Mouse (Mus musculus): ENCODE measurements around the gene Cacna1h.

Cacna1h gene

DNA sequence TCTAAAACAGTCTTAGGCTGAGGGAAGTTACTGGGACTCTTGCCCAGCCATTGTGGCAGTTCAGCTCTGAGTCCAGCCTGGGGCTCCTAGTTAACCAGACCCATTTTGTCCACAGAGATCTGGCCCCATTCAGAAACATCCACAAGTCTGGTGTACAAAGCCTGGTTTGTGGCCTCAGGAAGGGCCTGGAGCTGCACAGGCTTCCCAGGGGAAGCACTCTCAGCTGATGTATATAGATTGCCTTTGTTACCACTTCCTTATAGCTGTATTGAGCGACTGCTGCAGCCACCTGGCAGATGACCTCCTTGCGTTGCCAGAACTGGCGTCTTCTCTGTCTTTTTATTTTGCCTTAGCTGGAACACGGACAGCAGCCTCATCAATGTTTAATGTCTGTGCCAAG, 11.5 kb upstream of the Cacna1h start:
- no peak for DNase-seq

DNA sequence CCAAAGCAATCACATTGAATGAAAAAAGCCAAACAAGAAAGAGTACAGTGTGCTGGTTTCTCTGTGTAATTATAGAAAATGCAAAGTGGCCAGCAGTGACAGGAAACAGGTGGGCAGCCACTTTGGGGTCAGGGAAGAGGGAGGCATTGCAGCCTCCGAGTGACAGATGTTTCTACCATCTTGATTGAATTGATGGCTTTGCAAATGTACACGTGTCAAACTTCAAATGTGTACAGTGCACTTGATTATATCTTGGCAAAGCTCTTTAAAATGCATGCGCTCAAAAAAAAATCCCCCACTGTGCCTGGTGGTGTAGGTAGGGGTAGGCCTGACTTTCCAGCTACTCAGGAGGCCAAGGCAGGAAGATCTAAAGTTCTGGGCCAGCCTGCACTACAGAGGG, 9.3 kb upstream of the Cacna1h start:
- no peak for DNase-seq

DNA sequence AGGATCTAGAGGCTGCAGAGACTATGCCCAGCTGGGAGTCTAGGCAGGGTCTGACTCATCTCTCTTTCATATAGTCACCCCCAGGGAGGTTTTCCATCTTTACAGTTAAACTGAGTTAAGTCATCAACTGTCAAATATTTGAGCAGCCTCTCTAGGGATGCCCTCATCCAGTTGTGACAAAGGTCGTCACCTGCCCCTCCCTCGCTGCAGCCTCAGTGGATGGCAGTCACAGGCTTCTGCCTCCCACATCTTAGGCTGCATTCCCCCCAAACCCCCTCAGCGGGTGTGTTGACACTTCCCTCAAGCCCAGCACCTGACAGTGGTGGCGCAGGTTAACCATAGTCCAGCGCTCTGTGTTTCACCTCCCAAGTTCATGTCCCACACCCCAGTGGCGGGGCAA, 7.8 kb upstream of the Cacna1h start:
- DNase-seq: no peak

DNA sequence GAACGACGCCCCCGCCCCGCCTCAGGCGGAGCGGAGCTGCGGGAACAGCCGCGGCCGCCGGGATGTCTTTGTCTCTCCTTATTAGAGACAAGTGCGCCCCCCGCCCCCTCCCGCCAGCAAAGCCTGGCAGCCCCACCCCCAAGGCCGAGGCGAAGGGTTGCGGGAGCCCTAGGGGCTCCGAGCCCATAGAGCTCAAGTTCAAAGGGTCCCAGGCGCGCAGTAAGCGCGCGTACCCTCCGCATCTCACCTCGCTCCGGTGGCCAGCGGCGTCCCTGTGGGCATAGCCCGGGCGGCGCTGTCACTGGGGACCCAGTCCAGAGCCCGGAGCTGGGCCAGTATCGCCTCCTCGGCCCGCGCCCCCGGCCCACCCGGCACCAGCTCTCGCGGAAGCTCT, 363 bp downstream of the Cacna1h start:
- DNase-seq: peak; percentile 70

DNA sequence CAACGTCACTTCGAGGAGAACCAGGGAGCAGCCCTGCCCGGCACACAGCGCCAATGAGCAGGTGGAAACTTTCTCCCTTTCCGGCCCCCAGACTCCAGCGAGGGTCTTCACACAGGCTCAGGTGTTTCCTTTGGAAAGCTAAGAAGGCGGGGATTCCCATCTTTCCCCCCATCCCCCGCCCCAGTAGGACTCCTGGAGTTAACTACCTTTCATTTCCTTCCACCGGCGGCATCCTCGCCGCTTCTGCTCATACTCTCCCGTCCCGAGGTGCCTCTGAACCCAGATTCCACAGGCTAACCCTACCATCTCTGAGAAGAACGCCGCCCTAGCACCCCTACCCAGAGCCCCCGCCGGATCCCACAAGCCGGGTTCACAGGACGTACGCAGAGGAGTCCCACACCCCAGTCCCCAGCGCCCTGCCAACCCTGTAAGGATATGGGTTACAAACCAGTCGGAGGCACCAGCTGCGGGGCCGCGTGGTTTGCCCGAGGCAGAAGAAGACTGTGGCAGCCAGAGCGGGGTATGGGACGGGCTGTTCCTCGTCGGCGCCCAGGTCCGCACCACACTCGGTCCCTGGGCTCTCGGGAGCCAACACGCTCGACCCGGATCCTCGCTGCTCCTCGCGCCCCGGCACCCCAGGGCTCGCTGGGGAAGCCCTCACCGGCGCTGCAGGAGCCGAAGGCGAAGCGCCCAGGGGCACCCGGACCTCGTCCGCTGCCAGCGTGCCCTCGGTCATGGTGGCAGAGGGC, 976 bp downstream of the Cacna1h start:
- peak; percentile 58 for DNase-seq

DNA sequence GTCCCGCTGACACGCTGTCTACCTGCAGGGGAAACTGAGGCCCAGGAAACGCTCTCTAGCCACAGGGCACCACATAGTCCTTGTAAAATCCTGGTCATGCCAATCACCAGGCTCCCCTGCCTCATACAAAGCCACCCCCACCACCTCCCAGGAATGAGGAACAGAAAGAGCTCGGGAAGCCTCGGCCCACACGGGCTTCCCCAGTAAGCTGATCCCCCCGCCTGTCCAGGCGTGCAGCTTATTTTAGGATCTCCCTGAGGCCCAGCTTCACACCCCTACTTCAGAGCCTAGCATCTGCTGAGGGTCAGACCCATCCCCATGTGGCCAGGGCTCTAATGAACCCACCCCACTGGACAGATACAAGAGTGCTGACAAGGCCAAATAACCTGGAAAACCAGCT, 3.0 kb downstream of the Cacna1h start:
- DNase-seq: no peak

DNA sequence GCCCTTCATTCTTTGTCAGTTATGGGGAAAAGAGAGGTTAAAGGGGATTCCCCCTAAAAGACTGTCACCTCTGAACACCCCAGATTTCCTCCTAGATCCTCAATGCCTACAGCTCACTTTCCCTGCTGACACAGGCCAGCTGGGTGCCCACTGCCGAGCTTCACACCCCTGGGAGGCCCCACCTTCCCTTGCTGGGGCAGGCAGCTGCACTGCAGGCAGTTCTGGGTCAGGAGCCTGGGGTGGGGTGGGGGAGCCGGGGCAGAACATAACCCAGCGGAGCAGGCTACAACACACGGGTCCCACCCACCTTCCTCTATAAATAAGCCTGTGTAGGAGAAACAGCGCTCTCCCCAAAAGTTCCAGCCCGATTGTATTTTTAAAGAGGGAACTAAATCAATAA, 3.7 kb downstream of the Cacna1h start:
- no peak for DNase-seq

DNA sequence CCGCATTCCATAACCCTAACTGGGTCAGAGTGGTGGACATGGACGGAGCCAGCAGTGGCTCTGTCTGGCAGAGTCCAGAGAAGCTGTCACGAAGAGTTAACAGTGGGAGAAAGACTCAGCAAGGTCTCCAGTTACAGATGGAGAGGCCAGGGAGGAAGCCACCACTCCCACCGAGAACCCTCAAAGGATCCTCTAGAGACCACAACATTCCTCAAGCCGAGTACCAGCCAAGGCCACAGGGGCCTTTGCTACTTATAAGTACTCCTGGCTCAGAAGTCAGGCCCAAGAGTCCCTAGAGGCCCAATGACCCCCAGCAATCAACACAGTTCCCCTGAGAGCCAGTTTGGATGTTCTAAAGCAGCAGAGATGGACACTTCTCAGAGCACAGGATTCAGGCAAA, 4.3 kb downstream of the Cacna1h start:
- DNase-seq: no peak

DNA sequence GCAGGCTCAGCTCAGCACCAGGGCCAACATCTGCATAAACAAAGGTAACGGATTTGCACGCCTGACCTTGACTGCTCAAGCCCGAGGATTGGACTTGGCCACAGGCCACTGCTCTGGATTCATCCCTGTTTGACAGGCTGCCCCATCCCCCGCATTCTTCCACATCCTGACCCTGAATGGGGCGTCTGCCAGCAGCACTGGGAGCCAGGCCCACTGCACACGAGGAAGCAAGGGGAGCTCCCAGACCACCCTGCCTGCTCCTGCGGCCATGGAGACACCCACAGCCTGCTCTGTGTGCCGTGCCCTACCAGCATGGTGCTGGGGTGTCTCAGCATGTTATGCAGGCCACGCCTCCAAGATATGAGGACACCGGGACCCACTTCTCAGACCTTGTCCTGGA, 6.1 kb downstream of the Cacna1h start:
- peak; percentile 61 for DNase-seq

DNA sequence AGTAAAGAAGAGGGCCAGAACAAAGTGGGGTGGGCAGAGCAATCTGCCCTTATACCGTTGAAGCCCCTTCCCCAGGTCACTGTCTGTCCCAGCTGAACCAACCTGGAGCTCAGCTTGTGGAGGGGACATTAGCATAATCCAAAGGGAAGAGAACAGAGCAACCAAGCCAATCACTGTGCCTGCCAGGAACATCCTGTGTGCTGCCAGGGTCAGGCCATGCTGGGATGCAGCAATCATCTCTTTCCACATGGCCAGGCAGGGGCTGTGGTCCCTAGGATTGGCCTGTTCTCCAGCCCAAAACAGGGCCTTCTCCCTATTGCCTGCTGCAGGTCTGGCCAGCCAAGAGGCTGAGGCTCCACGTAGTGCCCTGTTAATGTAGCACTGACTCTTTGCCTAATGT, 7.6 kb downstream of the Cacna1h start:
- DNase-seq: no peak

DNA sequence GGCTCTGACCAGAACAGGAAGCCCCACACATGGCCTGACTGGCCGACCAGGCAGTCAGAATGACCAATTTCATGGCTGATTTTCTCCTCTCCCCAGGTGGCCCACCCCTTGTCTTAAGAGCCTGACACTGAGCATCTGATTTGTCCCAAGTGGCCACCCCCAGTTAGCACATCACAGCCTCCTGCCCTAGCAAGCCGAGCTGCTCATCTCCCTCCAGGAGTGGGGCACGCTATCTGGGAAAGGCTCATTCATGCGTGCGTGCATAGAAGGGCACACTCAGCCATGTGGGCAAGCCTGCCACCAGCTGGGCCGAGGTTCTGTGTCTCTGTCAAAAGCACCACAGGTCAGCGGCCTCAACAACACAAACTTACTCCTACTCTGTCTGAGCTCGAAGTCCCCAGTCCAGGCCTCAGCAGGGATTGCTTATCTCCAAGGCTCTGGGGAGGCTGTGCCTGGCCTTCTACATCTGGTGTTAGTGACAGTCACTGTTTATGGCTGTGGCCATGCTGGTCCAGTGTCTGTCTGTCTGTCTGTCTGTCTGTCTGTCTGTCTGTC, 9.0 kb downstream of the Cacna1h start:
- no peak for DNase-seq

DNA sequence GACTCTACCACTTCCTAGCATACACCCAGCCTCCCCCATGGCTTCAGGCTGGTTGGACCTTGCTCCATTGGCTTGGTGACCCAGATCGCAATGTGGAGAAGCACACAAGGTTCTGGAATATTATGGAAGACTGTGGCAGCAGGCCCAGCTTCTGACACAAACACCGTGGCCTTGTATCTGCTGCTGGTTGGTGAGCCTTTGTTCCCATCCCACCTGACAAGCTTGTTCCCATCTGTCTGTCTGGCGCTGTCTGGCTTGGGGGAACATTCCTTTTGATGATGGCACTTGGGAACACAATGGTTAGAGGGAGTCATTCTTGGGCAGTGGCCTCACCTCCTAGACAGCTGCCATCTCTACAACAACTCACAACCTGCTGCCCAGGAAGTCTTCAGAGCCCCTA, 12.6 kb downstream of the Cacna1h start:
- no peak for DNase-seq

DNA sequence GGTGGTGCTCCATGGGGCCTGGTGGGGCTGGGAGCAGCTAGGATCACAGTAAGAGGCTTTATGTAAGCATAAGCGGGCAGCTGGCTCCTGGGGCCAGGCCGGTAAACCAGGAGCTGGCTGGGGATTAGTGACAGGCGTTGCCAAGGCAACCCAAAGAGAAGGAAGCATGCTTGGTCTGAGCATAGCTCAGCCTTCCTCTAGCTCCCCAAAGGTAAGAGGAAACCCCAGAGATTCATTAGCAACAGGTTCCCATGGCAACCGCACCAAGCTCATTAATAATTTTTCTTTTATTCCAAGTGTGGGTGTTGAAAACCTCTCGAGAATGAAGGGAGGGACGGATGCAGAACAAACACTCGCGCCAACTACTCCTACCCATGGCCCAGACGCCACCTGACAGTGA, 14.7 kb downstream of the Cacna1h start:
- no peak for DNase-seq

DNA sequence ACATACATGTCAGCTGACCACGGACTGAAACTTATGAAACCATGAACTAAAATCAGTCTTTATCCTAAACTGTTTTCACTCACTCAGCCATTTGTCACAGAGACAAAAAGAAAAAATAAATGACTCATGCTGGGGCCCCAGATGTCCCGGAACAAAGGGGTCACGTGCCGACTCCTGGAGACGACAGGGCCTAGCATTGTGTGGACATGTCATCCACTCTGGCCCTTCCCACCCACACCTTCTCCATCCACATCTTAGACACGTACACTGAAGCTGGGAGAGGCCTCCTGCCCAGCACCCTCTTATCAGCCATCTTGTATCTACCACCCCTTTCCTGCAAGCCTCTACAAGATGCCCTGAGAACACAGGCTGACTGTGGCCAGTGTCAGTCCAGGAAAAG, 15.6 kb downstream of the Cacna1h start:
- DNase-seq: no peak

DNA sequence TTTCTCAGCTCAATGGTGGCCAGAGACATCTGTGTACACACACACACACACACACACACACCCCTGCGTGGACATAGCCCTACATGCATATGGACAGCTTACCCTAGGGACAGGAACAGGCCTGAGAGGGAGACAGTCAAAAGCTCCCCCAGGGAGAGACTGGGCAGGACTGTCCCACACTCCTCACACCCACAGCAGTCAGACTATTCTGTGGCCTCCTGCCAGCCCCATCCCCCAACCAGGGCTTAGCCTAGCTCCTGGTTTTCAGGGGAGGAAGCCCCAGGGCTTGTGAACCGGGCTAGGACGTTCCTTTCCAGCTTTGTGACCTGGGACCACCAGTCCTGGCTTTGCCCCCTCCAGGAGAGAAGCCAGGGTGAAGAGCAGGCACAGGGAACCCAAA, 17.4 kb downstream of the Cacna1h start:
- DNase-seq: peak; percentile 39

DNA sequence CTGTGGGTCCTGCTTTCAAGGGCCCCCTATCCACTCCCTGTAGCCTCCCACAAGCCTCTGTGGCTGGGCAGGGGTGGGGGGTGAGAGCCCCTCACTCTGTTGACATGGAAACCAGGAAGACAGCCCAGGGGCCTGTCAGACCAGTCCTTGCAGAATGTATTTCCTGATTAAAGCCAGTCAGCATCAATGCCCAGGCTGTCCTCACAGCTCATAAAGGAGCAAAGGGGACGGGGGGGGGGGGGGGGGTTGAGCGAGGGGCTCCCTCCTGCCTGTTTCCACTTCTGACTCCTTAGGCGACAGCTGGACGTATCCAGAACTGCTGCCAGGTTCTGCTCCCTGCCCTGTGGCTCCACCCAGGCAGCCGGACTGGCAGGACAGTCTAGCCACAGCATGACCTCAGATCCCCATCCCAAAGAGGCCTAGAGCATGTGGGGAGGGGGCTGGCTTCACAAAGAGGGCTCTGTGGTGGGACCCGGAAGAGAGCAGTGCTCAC, 18.1 kb downstream of the Cacna1h start:
- no peak for DNase-seq

DNA sequence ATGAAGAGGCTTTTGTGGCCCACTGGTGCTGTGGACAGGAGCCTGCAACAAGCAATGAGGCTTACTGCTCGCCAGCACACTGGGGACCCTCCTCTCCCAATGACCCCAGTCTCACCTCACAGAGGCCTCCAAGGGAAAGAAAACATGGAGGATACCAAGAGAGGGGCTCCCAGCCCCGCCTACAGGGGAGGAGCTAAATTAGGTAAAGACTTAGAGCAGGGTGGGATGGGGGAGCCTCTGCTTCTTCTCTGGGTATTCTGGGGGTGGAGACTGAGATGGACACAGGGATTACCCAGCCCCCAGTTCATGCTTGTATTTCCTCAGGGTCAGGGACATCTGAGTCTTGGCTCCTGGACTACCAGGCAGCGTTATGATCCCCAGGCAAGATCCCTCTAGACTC, 18.7 kb downstream of the Cacna1h start:
- DNase-seq: no peak

DNA sequence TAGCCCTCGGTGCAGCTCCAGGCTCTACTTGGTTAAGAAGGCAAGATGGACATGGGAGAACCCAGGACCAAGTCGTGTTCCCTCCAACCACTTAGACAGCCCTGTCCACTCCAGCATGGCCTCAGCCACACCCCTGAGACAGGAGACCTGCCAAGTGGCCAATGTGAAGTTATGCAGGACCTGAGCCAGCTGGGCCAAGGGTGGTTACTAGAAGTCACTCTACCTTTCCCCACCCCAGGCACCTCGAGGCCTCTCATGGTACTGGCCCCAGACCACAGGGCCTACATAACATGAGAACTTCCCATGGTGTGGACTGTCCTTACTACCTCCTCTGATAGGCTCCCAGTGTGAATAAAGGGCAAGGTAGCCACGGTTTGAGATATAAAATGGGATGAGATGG, 19.4 kb downstream of the Cacna1h start:
- no peak for DNase-seq

DNA sequence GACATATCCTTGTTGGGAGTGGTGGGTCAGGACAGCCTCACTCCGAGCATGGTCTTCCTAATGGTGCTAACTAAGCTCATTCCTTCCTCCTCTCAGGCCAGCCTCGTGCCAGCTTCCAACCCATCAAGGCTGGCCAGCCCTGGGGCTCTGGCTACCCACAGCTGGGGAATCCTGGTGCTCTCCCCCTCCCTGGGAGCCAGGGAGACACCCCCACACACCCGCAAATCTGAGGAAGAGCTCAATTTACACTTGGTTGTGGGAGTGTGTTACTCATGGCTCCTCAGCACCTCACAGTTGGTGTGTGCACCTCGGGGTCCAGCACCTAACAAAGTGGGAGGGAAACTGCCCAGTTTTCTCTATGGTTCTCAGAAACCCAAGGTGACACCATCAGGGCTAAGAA, 22.3 kb downstream of the Cacna1h start:
- no peak for DNase-seq

DNA sequence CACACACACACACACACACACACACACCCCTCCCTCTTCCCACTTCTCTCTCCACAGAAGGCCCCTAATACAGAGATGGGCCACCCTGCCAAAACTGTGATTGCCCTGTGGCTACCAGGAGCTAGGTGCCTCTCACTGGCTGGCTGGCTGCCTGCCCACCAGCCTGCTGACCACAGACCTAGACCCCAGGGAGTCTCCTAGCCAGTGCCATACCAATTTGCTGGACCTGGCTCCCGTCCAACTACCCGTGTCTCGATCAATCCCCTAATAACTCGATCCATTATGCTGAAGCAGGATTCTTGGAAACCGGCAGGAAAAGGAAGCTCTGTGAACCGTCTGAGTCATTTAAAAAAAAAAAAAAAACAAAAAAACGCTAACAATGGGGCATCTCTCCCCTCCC, 22.8 kb downstream of the Cacna1h start:
- DNase-seq: no peak

DNA sequence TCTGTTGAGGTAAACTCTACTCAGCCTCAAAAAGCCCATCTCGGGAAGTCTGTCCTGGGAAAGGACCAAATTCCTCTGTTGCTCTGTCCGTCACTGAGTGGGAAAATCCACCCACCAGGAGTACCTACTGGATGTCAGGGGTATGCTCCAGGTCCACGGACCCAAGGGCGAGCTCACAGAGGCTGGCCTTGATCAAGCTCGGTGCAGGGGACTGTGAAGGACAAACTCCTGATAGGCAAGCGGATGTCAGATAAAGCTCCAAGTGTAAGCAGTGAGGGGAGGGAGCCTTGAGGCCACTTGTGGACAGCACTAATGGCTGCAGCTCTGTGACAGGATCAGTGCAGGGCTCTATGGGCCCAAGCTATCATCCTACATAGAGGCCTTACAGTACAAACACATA, 23.4 kb downstream of the Cacna1h start:
- no peak for DNase-seq

DNA sequence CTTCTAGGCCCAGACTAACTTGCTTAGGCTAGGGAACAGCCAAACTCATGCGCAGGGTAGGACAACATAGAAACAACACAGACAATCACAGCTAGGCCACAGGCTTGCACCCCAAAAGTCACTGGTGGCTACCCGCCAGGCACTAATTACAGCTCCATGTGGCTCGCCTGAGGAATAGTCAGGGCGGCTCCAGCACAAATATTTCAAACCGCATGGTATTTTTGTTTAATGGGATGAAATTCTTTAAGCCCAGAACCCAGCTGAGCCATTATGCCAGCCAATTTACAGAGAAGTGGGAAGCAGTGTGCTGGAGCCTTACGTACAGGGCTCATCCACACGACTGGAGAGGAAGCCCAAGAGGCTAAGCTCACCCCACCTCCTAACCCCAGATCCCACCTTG, 24.0 kb downstream of the Cacna1h start:
- DNase-seq: no peak

DNA sequence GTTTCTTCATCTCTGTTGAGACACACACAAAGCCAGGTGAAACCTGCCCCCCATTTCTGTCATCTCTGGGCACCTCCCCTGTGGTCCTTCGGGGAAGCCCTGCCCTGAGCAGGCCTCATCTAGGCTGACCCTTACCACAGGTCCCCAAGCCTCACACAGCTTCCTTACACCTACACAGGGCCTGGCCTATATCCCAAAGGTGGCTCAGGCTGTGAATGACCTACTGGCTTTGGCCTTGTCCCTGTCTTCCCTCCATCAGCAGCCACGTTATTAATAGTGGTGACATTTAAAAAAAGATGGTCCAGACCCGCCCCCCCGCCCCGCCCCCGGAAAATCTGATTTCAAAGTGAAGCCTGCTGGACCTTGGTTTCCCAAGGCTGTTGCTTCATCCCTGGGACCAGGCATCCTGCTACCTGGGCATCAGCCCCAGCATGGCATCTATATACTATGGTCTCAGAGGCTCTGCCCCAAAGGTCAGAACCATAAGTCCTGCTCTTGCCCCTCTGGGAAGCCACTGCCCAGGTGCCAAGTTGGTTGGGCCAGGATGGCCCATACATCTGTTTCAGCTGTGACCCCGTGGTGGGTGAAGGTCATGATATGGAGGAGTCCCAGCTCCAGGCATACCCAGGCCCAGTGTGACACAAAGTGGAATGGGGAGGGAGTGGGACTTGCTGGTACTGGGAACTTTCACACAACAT, 25.1 kb downstream of the Cacna1h start:
- no peak for DNase-seq

DNA sequence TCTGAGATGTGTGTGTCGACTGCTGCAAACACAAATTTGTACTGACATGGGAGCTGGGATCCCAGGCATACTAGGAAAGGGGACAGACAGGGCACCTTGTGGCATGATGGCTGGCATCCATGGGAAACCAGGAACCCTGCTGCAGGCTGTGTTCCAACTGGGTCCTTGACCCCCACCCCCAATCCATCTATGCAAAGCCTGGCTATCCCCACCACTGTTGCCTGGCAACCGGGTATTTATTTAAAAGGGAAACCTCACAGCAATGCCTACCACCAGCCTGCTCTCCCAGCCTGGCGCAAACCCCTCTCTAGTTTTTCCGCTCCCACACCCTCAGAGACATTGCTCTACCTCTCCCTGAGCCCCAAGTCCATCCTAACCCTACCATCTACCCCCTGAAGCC, 26.2 kb downstream of the Cacna1h start:
- peak; percentile 41 for DNase-seq

Data from right cerebral cortex, postnatal 4 days (tissue).